Mouse (Mus musculus) testis, adult 2 months (tissue): ENCODE measurements around the gene Emp1.

Source experiments
- CTCF ChIP-seq: fragments of 200-500 bp; IDR thresholded peaks from 2 replicates; pipeline ENCODE4 v1.5.1; 2012; ENCODE audit warnings: low read depth, mild to moderate bottlenecking, inconsistent platforms, low read length, moderate library complexity; ENCODE audit not compliant: control insufficient read depth, insufficient read depth, insufficient replicate concordance
- POLR2A ChIP-seq: fragments of 200-500 bp; IDR thresholded peaks from 2 replicates; pipeline ENCODE4 v1.6.1; 2012; ENCODE audit warnings: low read depth, mild to moderate bottlenecking, inconsistent platforms, low read length, moderate library complexity; ENCODE audit not compliant: control insufficient read depth

DNA sequence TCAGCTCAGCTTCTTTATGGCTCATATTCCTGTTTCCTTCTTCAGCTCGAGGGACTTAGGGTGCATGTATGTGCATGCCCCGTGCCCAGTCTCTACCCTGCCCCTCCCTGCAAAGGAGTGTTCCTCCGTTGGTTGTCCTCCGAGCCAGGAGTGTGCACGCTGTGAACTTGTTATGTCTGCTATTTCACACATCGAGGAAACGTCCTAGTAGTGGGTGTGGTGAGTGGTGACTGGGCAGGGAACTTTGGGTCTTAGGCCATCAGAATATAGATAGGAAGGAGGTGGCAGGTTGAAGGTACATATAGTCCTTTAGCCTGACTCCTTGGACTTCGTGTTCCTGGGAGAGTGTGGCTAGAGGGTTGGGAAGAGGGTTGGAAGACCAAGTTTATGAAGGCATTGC lies 26.4 kb downstream of the Emp1 start:
- TF ChIP-seq POLR2A (no peak), CTCF (no peak)
